Mouse (Mus musculus) CH12.LX (cell line): Measurements from ENCODE around the gene Gm12184. TPM values are rescaled to one million over a fixed set of nuclear protein-coding genes. Genes with fewer than 3 reads are reported as not detected.

Source experiments
- DNase-seq: peaks from one replicate; pipeline ENCODE4 v3.0.0-alpha.2; 2013; ENCODE audit errors: extremely low read depth
- H3K27ac ChIP-seq: 2 replicates; pipeline ENCODE4 v1.5.1; 2012; ENCODE audit warnings: low read depth, mild to moderate bottlenecking, control low read depth, moderate library complexity; ENCODE audit not compliant: insufficient read depth
- H3K27me3 ChIP-seq: replicated peaks from 2 replicates; pipeline ENCODE3; 2012; ENCODE audit warnings: inconsistent platforms
- H3K36me3 ChIP-seq, 2 experiments: replicated peaks in 1 of 2; 2 replicates each; pipeline versions ENCODE3 to v1.6.1; 2012; ENCODE audit warnings: inconsistent platforms in 1 of 2, low read length in 1 of 2, mild to moderate bottlenecking in 1 of 2, mixed read lengths in 1 of 2, moderate library complexity in 1 of 2; ENCODE audit not compliant: control insufficient read depth in 1 of 2, insufficient read depth in 1 of 2
- H3K4me1 ChIP-seq, 2 experiments: 2 replicates each; pipeline ENCODE4 v1.6.1; 2012; ENCODE audit warnings: inconsistent platforms in 1 of 2, moderate library complexity in 1 of 2; ENCODE audit not compliant: insufficient read depth in 2 of 2, control insufficient read depth in 1 of 2
- H3K4me2 ChIP-seq: 2 replicates; pipeline ENCODE4 v1.6.1; 2012; ENCODE audit warnings: low read depth, mild to moderate bottlenecking, control low read depth; ENCODE audit not compliant: poor library complexity, insufficient read depth, severe bottlenecking
- H3K4me3 ChIP-seq, 3 experiments: fragments of 150-350 bp in 1 of 3; sonication (generic) in 1 of 3; replicated peaks in 1 of 3; 2 replicates each; pipeline versions ENCODE3 to v1.5.1; 2011 to 2012; ENCODE audit warnings: low read depth in 2 of 3, low read length in 2 of 3, mild to moderate bottlenecking in 2 of 3, moderate library complexity in 2 of 3, control low read depth in 1 of 3, improper control_type of control experiment in 1 of 3, inconsistent platforms in 1 of 3, mixed read lengths in 1 of 3; ENCODE audit not compliant: poor library complexity in 1 of 3
- H3K79me2 ChIP-seq: replicated peaks from 2 replicates; pipeline ENCODE4 v1.6.1; 2012; ENCODE audit warnings: mild to moderate bottlenecking, moderate library complexity; ENCODE audit not compliant: control insufficient read depth, poor library complexity, insufficient read depth, severe bottlenecking; ENCODE audit errors: extremely low read depth
- H3K9ac ChIP-seq: 2 replicates; pipeline ENCODE4 v1.6.1; 2012; ENCODE audit warnings: low read depth, mild to moderate bottlenecking, control low read depth, moderate library complexity; ENCODE audit not compliant: insufficient read depth
- H3K9me3 ChIP-seq: replicated peaks from 2 replicates; pipeline ENCODE3; 2012; ENCODE audit warnings: low read length, inconsistent platforms, mixed read lengths
- BHLHE40 ChIP-seq: IDR thresholded peaks from 2 replicates; pipeline ENCODE4 v1.6.1; 2011; ENCODE audit warnings: mild to moderate bottlenecking, low read depth, low read length, improper control_type of control experiment
- CHD1 ChIP-seq: IDR thresholded peaks from 2 replicates; pipeline ENCODE4 v1.6.1; 2012; ENCODE audit warnings: low read depth, low read length, improper control_type of control experiment, inconsistent platforms
- CHD2 ChIP-seq: IDR thresholded peaks from 2 replicates; pipeline ENCODE4 v1.6.1; 2011; ENCODE audit warnings: low read length, improper control_type of control experiment
- CTCF ChIP-seq, 2 experiments: IDR thresholded peaks in 1 of 2; conservative IDR thresholded peaks in 1 of 2; 2 replicates each; pipeline ENCODE4 v1.5.1; 2011 to 2012; ENCODE audit warnings: low read depth in 2 of 2, low read length in 2 of 2, improper control_type of control experiment in 1 of 2, inconsistent platforms in 1 of 2, mild to moderate bottlenecking in 1 of 2, moderate library complexity in 1 of 2
- E2F4 ChIP-seq: IDR thresholded peaks from 2 replicates; pipeline ENCODE4 v1.6.1; 2011; ENCODE audit warnings: low read depth, low read length, improper control_type of control experiment; ENCODE audit not compliant: insufficient replicate concordance
- ELF1 ChIP-seq: IDR thresholded peaks from 2 replicates; pipeline ENCODE4 v1.6.1; 2014; ENCODE audit warnings: low read depth, mild to moderate bottlenecking, inconsistent platforms, low read length, improper control_type of control experiment
- EP300 ChIP-seq: IDR thresholded peaks from 2 replicates; pipeline ENCODE4 v1.6.1; 2011; ENCODE audit warnings: low read length, improper control_type of control experiment
- ETS1 ChIP-seq: conservative IDR thresholded peaks from 2 replicates; pipeline ENCODE4 v1.6.1; 2012; ENCODE audit warnings: low read depth, mild to moderate bottlenecking, inconsistent platforms, low read length, improper control_type of control experiment, moderate library complexity
- GABPA ChIP-seq: IDR thresholded peaks from 2 replicates; pipeline ENCODE4 v1.6.1; 2012; ENCODE audit warnings: low read depth, low read length, improper control_type of control experiment, inconsistent platforms; ENCODE audit not compliant: insufficient replicate concordance
- HCFC1 ChIP-seq: IDR thresholded peaks from 2 replicates; pipeline ENCODE4 v1.6.1; 2012; ENCODE audit warnings: low read depth, mild to moderate bottlenecking, inconsistent platforms, low read length, improper control_type of control experiment
- IRF4 ChIP-seq: IDR thresholded peaks from 2 replicates; pipeline ENCODE4 v1.6.1; 2014; ENCODE audit warnings: low read depth, mild to moderate bottlenecking, inconsistent platforms, low read length, improper control_type of control experiment
- JUN ChIP-seq: IDR thresholded peaks from 2 replicates; pipeline ENCODE4 v1.6.1; 2011; ENCODE audit warnings: low read depth, mild to moderate bottlenecking, low read length, improper control_type of control experiment, moderate library complexity; ENCODE audit not compliant: insufficient read depth
- JUND ChIP-seq: conservative IDR thresholded peaks from 2 replicates; pipeline ENCODE4 v1.6.1; 2011; ENCODE audit warnings: low read depth, low read length, improper control_type of control experiment
- KAT2A ChIP-seq: IDR thresholded peaks from 2 replicates; pipeline ENCODE4 v1.6.1; 2012; ENCODE audit warnings: low read length, improper control_type of control experiment, inconsistent platforms; ENCODE audit not compliant: insufficient replicate concordance
- MAFK ChIP-seq: IDR thresholded peaks from 2 replicates; pipeline ENCODE4 v1.6.1; 2011; ENCODE audit warnings: low read length, improper control_type of control experiment; ENCODE audit not compliant: insufficient replicate concordance
- MAX ChIP-seq: IDR thresholded peaks from 2 replicates; pipeline ENCODE4 v1.6.1; 2011; ENCODE audit warnings: low read length, improper control_type of control experiment
- MAZ ChIP-seq: IDR thresholded peaks from 2 replicates; pipeline ENCODE4 v1.6.1; 2012; ENCODE audit warnings: low read depth, mild to moderate bottlenecking, inconsistent platforms, low read length, improper control_type of control experiment, moderate library complexity
- MEF2A ChIP-seq: IDR thresholded peaks from 2 replicates; pipeline ENCODE4 v1.6.1; 2014; ENCODE audit warnings: low read depth, mild to moderate bottlenecking, inconsistent platforms, low read length, improper control_type of control experiment, borderline replicate concordance
- MXI1 ChIP-seq: IDR thresholded peaks from 2 replicates; pipeline ENCODE4 v1.6.1; 2011; ENCODE audit warnings: mild to moderate bottlenecking, low read depth, low read length, improper control_type of control experiment
- MYC ChIP-seq: IDR thresholded peaks from 2 replicates; pipeline ENCODE4 v1.6.1; 2011; ENCODE audit warnings: low read depth, mild to moderate bottlenecking, improper control_type of control experiment, low read length
- NELFE ChIP-seq: IDR thresholded peaks from 2 replicates; pipeline ENCODE4 v1.6.1; 2011; ENCODE audit warnings: low read depth, low read length, improper control_type of control experiment
- NRF1 ChIP-seq: IDR thresholded peaks from 2 replicates; pipeline ENCODE4 v1.6.1; 2014; ENCODE audit warnings: low read depth, mild to moderate bottlenecking, inconsistent platforms, low read length, improper control_type of control experiment, moderate library complexity
- PAX5 ChIP-seq: IDR thresholded peaks from 2 replicates; pipeline ENCODE4 v1.6.1; 2012; ENCODE audit warnings: low read length, inconsistent platforms, mixed read lengths
- POLR2A ChIP-seq: IDR thresholded peaks from 2 replicates; pipeline ENCODE4 v1.6.1; 2011; ENCODE audit warnings: low read depth, mild to moderate bottlenecking, improper control_type of control experiment, low read length
- POLR2AphosphoS2 ChIP-seq: IDR thresholded peaks from 2 replicates; pipeline ENCODE4 v1.6.1; 2011; ENCODE audit warnings: low read depth, low read length, improper control_type of control experiment
- RAD21 ChIP-seq: IDR thresholded peaks from 2 replicates; pipeline ENCODE4 v1.6.1; 2011; ENCODE audit warnings: low read depth, mild to moderate bottlenecking, low read length, improper control_type of control experiment, moderate library complexity
- RCOR1 ChIP-seq: conservative IDR thresholded peaks from 2 replicates; pipeline ENCODE4 v1.6.1; 2012; ENCODE audit warnings: low read depth, mild to moderate bottlenecking, inconsistent platforms, low read length, improper control_type of control experiment
- SIN3A ChIP-seq: IDR thresholded peaks from 2 replicates; pipeline ENCODE4 v1.6.1; 2012; ENCODE audit warnings: low read length, improper control_type of control experiment, inconsistent platforms
- SMC3 ChIP-seq: IDR thresholded peaks from 2 replicates; pipeline ENCODE4 v1.6.1; 2011; ENCODE audit warnings: low read depth, low read length, improper control_type of control experiment
- TBP ChIP-seq: conservative IDR thresholded peaks from 2 replicates; pipeline ENCODE4 v1.6.1; 2011; ENCODE audit warnings: low read depth, low read length, improper control_type of control experiment
- TCF12 ChIP-seq: IDR thresholded peaks from 2 replicates; pipeline ENCODE4 v1.6.1; 2014; ENCODE audit warnings: low read depth, mild to moderate bottlenecking, inconsistent platforms, low read length, improper control_type of control experiment
- UBTF ChIP-seq: IDR thresholded peaks from 2 replicates; pipeline ENCODE4 v1.6.1; 2012; ENCODE audit warnings: low read depth, mild to moderate bottlenecking, inconsistent platforms, low read length, improper control_type of control experiment, moderate library complexity
- USF1 ChIP-seq: IDR thresholded peaks from 2 replicates; pipeline ENCODE4 v1.6.1; 2014; ENCODE audit warnings: low read depth, mild to moderate bottlenecking, inconsistent platforms, low read length, improper control_type of control experiment
- USF2 ChIP-seq: conservative IDR thresholded peaks from 2 replicates; pipeline ENCODE4 v1.6.1; 2011; ENCODE audit warnings: low read depth, low read length, improper control_type of control experiment
- ZC3H11A ChIP-seq: IDR thresholded peaks from 2 replicates; pipeline ENCODE4 v1.6.1; 2012; ENCODE audit warnings: low read depth, mild to moderate bottlenecking, inconsistent platforms, low read length, improper control_type of control experiment
- ZKSCAN1 ChIP-seq: IDR thresholded peaks from 2 replicates; pipeline ENCODE4 v1.6.1; 2012; ENCODE audit warnings: low read depth, inconsistent platforms, low read length, improper control_type of control experiment, borderline replicate concordance
- ZMIZ1 ChIP-seq: IDR thresholded peaks from 2 replicates; pipeline ENCODE4 v1.6.1; 2012; ENCODE audit warnings: low read depth, mild to moderate bottlenecking, inconsistent platforms, low read length, improper control_type of control experiment
- ZNF384 ChIP-seq: IDR thresholded peaks from 2 replicates; pipeline ENCODE4 v1.6.1; 2012; ENCODE audit warnings: low read depth, low read length, improper control_type of control experiment, inconsistent platforms
- dilution Hi-C: fragments of 300-500 bp; cut with MboI; formaldehyde crosslinking; loops from 2 replicates; pipeline ENCODE4 v1.14.3; 2020; ENCODE audit warnings: low sequenced_read_pairs; ENCODE audit not compliant: extremely low pct_unique_long_range_greater_than_20kb, extremely low pct_ligation_motif_present
- in situ Hi-C: fragments of 300-500 bp; cut with MboI; formaldehyde crosslinking; loops from 3 replicates; pipeline ENCODE4 v1.14.3; 2019; ENCODE audit warnings: low sequenced_read_pairs, low pct_ligation_motif_present, low pct_unique_long_range_greater_than_20kb, mixed read lengths
- polyA plus RNA-seq: library from polyadenylated mRNA; unstranded; fragments of >175 nt; gene quantifications from 2 replicates; pipeline ENCODE4 v1.2.1, GENCODE M21; 2012; ENCODE audit warnings: low read depth; ENCODE audit not compliant: insufficient read length
- total RNA-seq, 2 experiments: library from RNA; depleted of rRNA; stranded (reverse); fragments of 300-350 nt in 1 of 2; fragments of >200 nt in 1 of 2; gene quantifications; 2 replicates each; pipeline ENCODE4 v1.2.3; 2012 to 2014

Gene Gm12184
- total and polyA plus RNA-seq, 3 experiments = 5.6 to 51.6 (median 7.1) TPM

DNA sequence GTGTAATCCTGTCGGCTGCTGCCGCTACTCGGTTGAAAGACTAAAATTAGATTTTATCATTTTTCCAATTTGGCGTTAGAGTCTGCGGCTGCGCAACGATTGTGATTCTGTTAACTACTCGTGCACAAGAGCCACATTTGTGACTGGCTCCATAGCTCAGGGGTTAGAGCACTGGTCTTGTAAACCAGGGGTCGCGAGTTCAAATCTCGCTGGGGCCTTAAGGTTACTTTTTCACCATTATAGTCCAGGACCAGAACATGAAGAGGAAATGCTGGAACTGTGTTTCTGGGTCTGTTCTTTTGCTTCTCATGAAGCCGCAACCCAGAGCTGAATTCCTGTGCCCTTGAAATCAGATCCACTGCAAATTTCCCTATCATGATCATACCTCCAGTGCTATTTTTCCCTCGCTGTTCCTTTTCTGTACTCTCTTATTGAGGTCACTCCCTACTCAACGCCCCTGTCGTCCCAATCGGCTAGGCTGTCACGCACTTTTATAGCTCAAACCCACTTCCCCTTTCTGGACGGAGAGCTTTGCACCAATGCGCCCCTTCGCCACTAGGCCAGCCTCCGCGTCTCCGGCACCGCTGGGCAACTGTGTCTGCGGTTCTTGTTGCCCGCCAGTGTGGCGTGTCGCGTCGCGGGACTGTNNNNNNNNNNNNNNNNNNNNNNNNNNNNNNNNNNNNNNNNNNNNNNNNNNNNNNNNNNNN, 27.2 kb upstream of the Gm12184 start:
- Histone ChIP-seq H3K79me2 (no peaks in the 10 kb centered on the region), H3K36me3 (peaks cover 18 to 21% of the 10 kb centered on the region in 2 experiments), H3K4me3 (peak overlapping the region; percentile 58 to 88 (median 64)), H3K9me3 (peaks cover 12% of the 10 kb centered on the region), H3K27ac (peak overlapping the region; percentile 61), H3K4me1 (peaks cover 0 to 24% of the 10 kb centered on the region in 2 experiments; a peak in 2 of 4 replicates), H3K27me3 (peaks cover 2% of the 10 kb centered on the region), H3K9ac (peak overlapping the region; percentile 68), H3K4me2 (peak overlapping the region; percentile 59)
- dilution Hi-C loops = no loop called here
- TF ChIP-seq USF2 (no peak), ZNF384 (no peak), CHD2 (no peak), MEF2A (peak; percentile 77; the same call in 1 of the 2 replicates), JUN (0 out of 2 replicates have a peak, but pooled peaks have one; percentile 25), ETS1 (peak; percentile 40; the same call in 1 of the 2 replicates), EP300 (peak; percentile 76), UBTF (peak; percentile 90), CTCF (conservative IDR thresholded peaks at IDR 0.05 in 1 of 2, IDR thresholded peaks at IDR 0.05 in 1 of 2; ENCODE audit: low read depth in 2 of 2, low read length in 2 of 2) (peak in 1 of 2 experiments; percentile 44; a peak in 2 of 4 replicates), PAX5 (no peak), RCOR1 (peak; percentile 21; the same call in 1 of the 2 replicates), ELF1 (peak; percentile 99), SIN3A (peak; percentile 96; the same call in 1 of the 2 replicates), SMC3 (peak; percentile 27), TBP (peak; percentile 100), MAFK (peak; percentile 98), NELFE (peak; percentile 51; the same call in 1 of the 2 replicates), POLR2A (peak; percentile 60), MXI1 (peak; percentile 79), USF1 (no peak), JUND (peak; percentile 38; the same call in 1 of the 2 replicates), ZKSCAN1 (no peak), MYC (peak; percentile 77), GABPA (no peak), HCFC1 (peak; percentile 62), MAZ (no peak), ZC3H11A (no peak), TCF12 (peak; percentile 46), KAT2A (peak; percentile 81; the same call in 1 of the 2 replicates), CHD1 (peak; percentile 90; the same call in 1 of the 2 replicates), BHLHE40 (no peak; the same call in 1 of the 2 replicates), IRF4 (peak; percentile 79), MAX (peak; percentile 61), POLR2AphosphoS2 (no peak), NRF1 (peak; percentile 85), E2F4 (0 out of 2 replicates have a peak, but pooled peaks have one; percentile 63), RAD21 (peak; percentile 13), ZMIZ1 (no peak; the same call in 1 of the 2 replicates)
- DNase-seq = peak; percentile 94
- in situ Hi-C loops = loop anchor here (5.0 to 25.0 kb wide), 3 partner anchors 36 to 559 kb away; partner anchors contain the start of genes Olfr1389 and Trim41
